Mouse (Mus musculus): ENCODE results near the gene Aunip.

- TF ChIP-seq CTCF (IDR thresholded peaks at IDR 0.05; ENCODE audit: low read depth): no peak
- TF ChIP-seq EP300 (IDR thresholded peaks at IDR 0.05; ENCODE audit: low read depth): no peak
These were observed 45.0 kb upstream of the Aunip start for GRCm38 (mm10) chr4:134465789-134466188.
